Mouse (Mus musculus): ENCODE measurements around the gene Hsf2bp. TPM values are rescaled to one million over a fixed set of nuclear protein-coding genes. Genes with fewer than 3 reads are reported as not detected.

The Hsf2bp gene
- polyA plus RNA-seq, 1 experiment from 2014 or later, result 0.32 TPM

GRCm38 (mm10) chr17:31940607-31941006, 95.5 kb downstream of the Hsf2bp start:
- Histone ChIP-seq H3K4me3 (ENCODE audit: low read depth, low read length) (no peak overlapping the region), H3K36me3 (replicated peaks; ENCODE audit: control insufficient read depth, insufficient read depth, low read depth, low read length) (no peaks in the 10 kb centered on the region), H3K9me3 (replicated peaks; ENCODE audit: control insufficient read depth, low read length) (no peaks in the 10 kb centered on the region), H3K27ac (replicated peaks; ENCODE audit: low read depth, low read length) (no peak overlapping the region), H3K9ac (replicated peaks; ENCODE audit: low read length) (no peak overlapping the region), H3K4me2 (ENCODE audit: low read depth, low read length) (no peak overlapping the region), H3K27me3 (ENCODE audit: control insufficient read depth, insufficient read depth, low read length) (no peaks in the 10 kb centered on the region), H3K4me1 (ENCODE audit: control insufficient read depth, insufficient read depth, low read length) (no peaks in the 10 kb centered on the region)
- ATAC-seq (replicated peaks; ENCODE audit: insufficient number of reproducible peaks, low FRiP score, low TSS enrichment, low read depth) (no peak), DNase-seq (ENCODE audit: low spot score) (no peak)
- WGBS, result 81% methylated on average over 4 of the region's 4 CpGs

DNA sequence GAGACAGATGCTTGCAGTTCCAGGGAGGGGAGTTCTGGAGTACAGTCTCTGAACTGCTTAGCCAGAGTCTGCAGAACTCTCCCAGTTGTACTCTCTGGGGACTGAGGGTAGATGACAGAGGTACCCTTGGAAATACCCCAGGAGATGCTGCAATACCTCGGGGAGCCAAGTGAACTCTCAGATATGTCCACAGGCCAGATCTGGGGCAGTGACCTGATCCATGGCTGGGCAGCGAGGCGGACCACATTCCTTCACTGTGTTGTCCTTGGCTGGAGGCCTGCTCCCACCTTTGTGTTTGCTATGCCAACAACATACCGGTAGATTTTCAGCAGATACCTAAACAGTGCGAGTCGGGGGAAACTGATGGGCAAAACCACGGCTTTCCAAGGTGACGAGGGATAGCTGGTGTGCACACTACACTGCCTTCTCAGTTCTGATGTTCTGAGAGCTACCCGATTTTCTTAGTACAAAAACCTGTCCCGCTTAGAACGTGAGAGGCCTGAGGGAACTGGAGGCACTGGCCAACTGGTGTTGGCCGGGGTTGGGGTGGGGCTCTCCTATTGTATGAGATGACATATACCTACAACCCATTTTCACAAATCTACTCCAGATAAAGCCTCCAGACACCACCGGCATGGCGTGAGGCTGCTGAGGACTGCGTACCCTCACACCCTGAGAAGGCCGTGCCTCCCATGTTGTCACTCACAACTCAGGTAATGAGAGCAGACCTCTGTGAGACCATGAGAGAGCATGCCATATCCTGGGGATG, 96.7 kb downstream of the Hsf2bp start:
- ATAC-seq (replicated peaks; ENCODE audit: insufficient number of reproducible peaks, low FRiP score, low TSS enrichment, low read depth), result no peak
- no peaks in the 10 kb centered on the region for H3K4me1 ChIP-seq (ENCODE audit: control insufficient read depth, insufficient read depth, low read length)
- no peak overlapping the region for H3K27ac ChIP-seq (replicated peaks; ENCODE audit: low read depth, low read length)

GRCm38 (mm10) chr17:31938539-31939260, 97.4 kb downstream of the Hsf2bp start:
- Histone ChIP-seq H3K4me2 (ENCODE audit: low read depth, low read length) (no peak overlapping the region), H3K27me3 (ENCODE audit: control insufficient read depth, insufficient read depth, low read length) (no peaks in the 10 kb centered on the region), H3K4me3 (ENCODE audit: low read depth, low read length) (no peak overlapping the region), H3K4me1 (ENCODE audit: control insufficient read depth, insufficient read depth, low read length) (no peaks in the 10 kb centered on the region; the same call in 1 of the 2 replicates), H3K36me3 (replicated peaks; ENCODE audit: control insufficient read depth, insufficient read depth, low read depth, low read length) (no peaks in the 10 kb centered on the region), H3K9me3 (replicated peaks; ENCODE audit: control insufficient read depth, low read length) (no peaks in the 10 kb centered on the region), H3K9ac (replicated peaks; ENCODE audit: low read length) (no peak overlapping the region), H3K27ac (replicated peaks; ENCODE audit: low read depth, low read length) (no peak overlapping the region)
- ATAC-seq (replicated peaks; ENCODE audit: insufficient number of reproducible peaks, low FRiP score, low TSS enrichment, low read depth), result no peak
- 70% methylated on average over 12 of the region's 12 CpGs for WGBS
- DNase-seq (ENCODE audit: low spot score), result no peak

More for the DNA sequence above, 96.7 kb downstream of the Hsf2bp start:
- DNase-seq (ENCODE audit: low spot score), result no peak
- Histone ChIP-seq H3K9ac (replicated peaks; ENCODE audit: low read length) (no peak overlapping the region), H3K36me3 (replicated peaks; ENCODE audit: control insufficient read depth, insufficient read depth, low read depth, low read length) (no peaks in the 10 kb centered on the region), H3K9me3 (replicated peaks; ENCODE audit: control insufficient read depth, low read length) (no peaks in the 10 kb centered on the region), H3K27me3 (ENCODE audit: control insufficient read depth, insufficient read depth, low read length) (no peaks in the 10 kb centered on the region), H3K4me3 (ENCODE audit: low read depth, low read length) (no peak overlapping the region), H3K4me2 (ENCODE audit: low read depth, low read length) (no peak overlapping the region)
- WGBS, result 86% methylated on average over 16 of the region's 16 CpGs

DNA sequence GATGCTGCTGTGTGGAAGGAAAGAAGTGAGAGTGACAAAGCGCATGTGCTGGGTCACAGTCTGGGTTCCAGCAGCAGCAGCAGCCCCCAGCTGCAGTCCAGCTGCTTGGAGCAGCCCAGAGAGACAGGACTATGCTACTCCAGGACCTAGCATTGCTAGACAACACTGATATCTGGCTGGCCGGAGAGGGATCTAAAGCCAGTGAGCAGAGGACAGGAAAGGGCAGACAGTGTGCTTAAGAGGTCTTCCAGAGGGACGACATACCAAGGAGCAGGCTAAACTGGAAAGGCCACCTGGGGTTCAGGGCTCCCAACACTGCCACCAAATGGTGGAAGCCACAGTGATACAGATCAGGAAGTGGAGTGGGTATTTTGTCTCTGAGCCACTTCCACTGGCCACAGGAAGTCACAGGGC, 99.0 kb downstream of the Hsf2bp start:
- H3K36me3 ChIP-seq (replicated peaks; ENCODE audit: control insufficient read depth, insufficient read depth, low read depth, low read length), result no peaks in the 10 kb centered on the region
- 33% methylated on average over 3 of the region's 3 CpGs for WGBS
- 0 out of 2 replicates have a peak overlapping the region, but pooled peaks have one; percentile 2 for H3K9ac ChIP-seq (replicated peaks; ENCODE audit: low read length)
- no peak overlapping the region for H3K27ac ChIP-seq (replicated peaks; ENCODE audit: low read depth, low read length)
- no peak overlapping the region for H3K4me2 ChIP-seq (ENCODE audit: low read depth, low read length)
- H3K9me3 ChIP-seq (replicated peaks; ENCODE audit: control insufficient read depth, low read length), result no peaks in the 10 kb centered on the region
- H3K4me3 ChIP-seq (ENCODE audit: low read depth, low read length), result no peak overlapping the region
- no peaks in the 10 kb centered on the region for H3K27me3 ChIP-seq (ENCODE audit: control insufficient read depth, insufficient read depth, low read length)
- no peak for ATAC-seq (replicated peaks; ENCODE audit: insufficient number of reproducible peaks, low FRiP score, low TSS enrichment, low read depth)
- peak; percentile 31 for DNase-seq (ENCODE audit: low spot score)
- H3K4me1 ChIP-seq (ENCODE audit: control insufficient read depth, insufficient read depth, low read length), result no peaks in the 10 kb centered on the region; the same call in 1 of the 2 replicates

DNA sequence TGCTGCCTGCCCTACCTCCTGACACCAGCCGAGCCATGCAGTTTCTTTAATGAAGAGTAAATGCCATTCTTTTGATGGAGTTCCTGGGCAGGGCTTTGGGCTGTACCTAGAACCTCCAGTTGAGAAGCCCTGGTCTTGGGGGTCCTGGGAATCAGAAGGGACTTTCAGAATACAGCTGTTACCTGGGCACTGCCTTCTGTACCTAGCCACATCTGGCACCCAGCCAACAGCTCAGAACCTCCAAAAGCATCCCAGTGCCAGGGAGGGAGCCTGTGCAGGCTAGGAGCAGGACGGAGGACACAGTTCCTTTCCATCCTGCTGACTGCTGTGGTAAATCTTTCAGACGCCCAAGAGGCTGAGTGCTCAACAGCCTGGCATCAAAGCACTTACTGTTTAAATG, 100.3 kb downstream of the Hsf2bp start:
- no peaks in the 10 kb centered on the region for H3K36me3 ChIP-seq (replicated peaks; ENCODE audit: control insufficient read depth, insufficient read depth, low read depth, low read length)
- no peak overlapping the region for H3K27ac ChIP-seq (replicated peaks; ENCODE audit: low read depth, low read length)
- ATAC-seq (replicated peaks; ENCODE audit: insufficient number of reproducible peaks, low FRiP score, low TSS enrichment, low read depth), result no peak
- no peaks in the 10 kb centered on the region for H3K27me3 ChIP-seq (ENCODE audit: control insufficient read depth, insufficient read depth, low read length)
- no peak overlapping the region for H3K9ac ChIP-seq (replicated peaks; ENCODE audit: low read length)
- DNase-seq (ENCODE audit: low spot score), result no peak
- no peak overlapping the region for H3K4me2 ChIP-seq (ENCODE audit: low read depth, low read length)
- WGBS, result 68% methylated on average over 3 of the region's 3 CpGs
- H3K4me3 ChIP-seq (ENCODE audit: low read depth, low read length), result no peak overlapping the region
- H3K4me1 ChIP-seq (ENCODE audit: control insufficient read depth, insufficient read depth, low read length), result no peaks in the 10 kb centered on the region; the same call in 1 of the 2 replicates
- no peaks in the 10 kb centered on the region for H3K9me3 ChIP-seq (replicated peaks; ENCODE audit: control insufficient read depth, low read length)

DNA sequence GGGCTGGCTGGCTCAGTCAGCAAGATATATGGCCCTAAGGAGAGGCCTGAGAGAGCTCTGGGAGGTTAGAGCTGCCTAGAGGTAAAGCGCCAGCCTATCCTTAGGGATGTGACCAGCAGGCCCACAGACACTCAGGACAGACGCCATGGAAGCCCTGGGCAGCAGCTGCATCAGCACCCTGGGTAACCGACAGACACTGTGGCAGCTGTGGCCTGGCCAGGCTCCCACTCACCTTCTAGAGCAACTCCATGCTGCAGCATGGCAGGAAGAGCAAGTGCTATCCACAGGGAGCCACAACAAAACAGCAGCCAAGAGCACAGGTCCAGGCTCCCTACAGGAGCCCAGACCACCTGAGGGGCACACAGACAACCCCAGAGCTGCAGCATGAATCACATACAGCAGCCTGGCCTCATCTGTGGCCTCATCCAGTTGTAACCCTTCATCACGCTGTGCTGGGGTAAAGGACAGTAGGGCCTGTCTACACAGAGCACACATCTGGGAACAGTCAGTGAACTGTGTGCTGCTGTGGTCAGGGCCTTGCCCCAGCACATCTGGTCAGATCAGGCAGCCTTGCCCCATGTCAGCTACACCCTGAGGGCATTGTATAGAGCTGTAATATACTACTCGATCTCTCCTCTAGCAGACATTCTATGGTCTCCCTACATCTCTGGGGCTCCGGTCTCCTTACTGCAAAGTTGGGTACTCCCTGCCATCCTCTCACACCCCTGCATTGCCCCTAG, 100.9 kb downstream of the Hsf2bp start:
- no peak for DNase-seq (ENCODE audit: low spot score)
- H3K27ac ChIP-seq (replicated peaks; ENCODE audit: low read depth, low read length), result no peak overlapping the region
- WGBS, result 60% methylated on average over 6 of the region's 6 CpGs
- no peaks in the 10 kb centered on the region; the same call in 1 of the 2 replicates for H3K4me1 ChIP-seq (ENCODE audit: control insufficient read depth, insufficient read depth, low read length)
- no peaks in the 10 kb centered on the region for H3K27me3 ChIP-seq (ENCODE audit: control insufficient read depth, insufficient read depth, low read length)
- H3K36me3 ChIP-seq (replicated peaks; ENCODE audit: control insufficient read depth, insufficient read depth, low read depth, low read length), result no peaks in the 10 kb centered on the region
- no peak overlapping the region for H3K4me3 ChIP-seq (ENCODE audit: low read depth, low read length)
- ATAC-seq (replicated peaks; ENCODE audit: insufficient number of reproducible peaks, low FRiP score, low TSS enrichment, low read depth), result no peak
- H3K4me2 ChIP-seq (ENCODE audit: low read depth, low read length), result no peak overlapping the region
- H3K9ac ChIP-seq (replicated peaks; ENCODE audit: low read length), result no peak overlapping the region
- H3K9me3 ChIP-seq (replicated peaks; ENCODE audit: control insufficient read depth, low read length), result no peaks in the 10 kb centered on the region

DNA sequence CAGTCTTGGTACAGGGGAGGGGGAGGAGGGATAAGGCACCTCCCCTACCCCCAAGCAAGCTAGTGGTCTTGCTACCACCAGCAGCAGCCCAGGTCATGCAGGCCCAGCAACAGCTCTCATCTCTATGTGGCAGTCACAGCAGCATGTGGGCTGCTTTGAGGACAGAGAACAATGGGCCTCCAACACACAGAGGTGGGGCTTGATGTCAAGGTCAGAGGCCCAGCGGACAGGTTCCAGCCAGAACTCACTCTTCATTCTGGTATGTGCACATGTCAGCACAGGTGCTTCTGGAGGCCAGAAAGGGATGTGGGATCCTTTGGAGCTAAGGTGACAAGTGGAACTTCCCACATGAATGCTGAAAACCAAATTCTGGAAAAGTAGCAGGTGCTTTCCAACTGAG, 102.2 kb downstream of the Hsf2bp start:
- Histone ChIP-seq H3K4me2 (ENCODE audit: low read depth, low read length) (no peak overlapping the region), H3K4me3 (ENCODE audit: low read depth, low read length) (no peak overlapping the region), H3K27ac (replicated peaks; ENCODE audit: low read depth, low read length) (no peak overlapping the region), H3K4me1 (ENCODE audit: control insufficient read depth, insufficient read depth, low read length) (no peaks in the 10 kb centered on the region; the same call in 1 of the 2 replicates), H3K9me3 (replicated peaks; ENCODE audit: control insufficient read depth, low read length) (no peaks in the 10 kb centered on the region), H3K27me3 (ENCODE audit: control insufficient read depth, insufficient read depth, low read length) (no peaks in the 10 kb centered on the region), H3K36me3 (replicated peaks; ENCODE audit: control insufficient read depth, insufficient read depth, low read depth, low read length) (no peaks in the 10 kb centered on the region), H3K9ac (replicated peaks; ENCODE audit: low read length) (no peak overlapping the region)
- 83% methylated on average over 1 of the region's 1 CpGs for WGBS
- DNase-seq (ENCODE audit: low spot score), result no peak
- ATAC-seq (replicated peaks; ENCODE audit: insufficient number of reproducible peaks, low FRiP score, low TSS enrichment, low read depth), result no peak

All from embryonic facial prominence, embryonic 11.5 days (tissue).